Mouse (Mus musculus) bone marrow macrophage, adult 2 months (primary cell): ENCODE results near the gene Rbck1. TPM values are rescaled to one million over a fixed set of nuclear protein-coding genes. Genes with fewer than 3 reads are reported as not detected.
A peak's percentile ranks its signal among the peaks of the same experiment; 100 is the strongest.
"Not testable (repeated sequence)": the region's sequence is repeated elsewhere in the genome, so short reads cannot be mapped to it uniquely, and the experiment has no call there.

ENCODE experiments used
- H3K27ac ChIP-seq: 2 replicates; pipeline ENCODE4 v1.5.1; 2012; ENCODE audit warnings: low read depth, low read length; ENCODE audit not compliant: insufficient read depth
- H3K4me1 ChIP-seq: 2 replicates; pipeline ENCODE4 v1.6.1; 2012; ENCODE audit warnings: low read length; ENCODE audit not compliant: control insufficient read depth, insufficient read depth
- H3K4me3 ChIP-seq: 2 replicates; pipeline ENCODE4 v1.5.1; 2012; ENCODE audit warnings: mild to moderate bottlenecking, low read length, moderate library complexity; ENCODE audit not compliant: insufficient read depth
- CTCF ChIP-seq: IDR thresholded peaks from 2 replicates; pipeline ENCODE4 v1.5.1; 2012; ENCODE audit warnings: low read depth, mild to moderate bottlenecking, low read length, moderate library complexity
- POLR2A ChIP-seq: IDR thresholded peaks from 2 replicates; pipeline ENCODE4 v1.6.1; 2012; ENCODE audit warnings: mild to moderate bottlenecking, low read depth, low read length, borderline replicate concordance
- polyA plus RNA-seq: library from polyadenylated mRNA; stranded (reverse); fragments of >200 nt; gene quantifications from 2 replicates; pipeline ENCODE4 v1.2.4, GENCODE M21; 2012; ENCODE audit not compliant: missing spikeins, insufficient read depth, insufficient read length

Gene Rbck1
- polyA plus RNA-seq, 1 experiment, result 57.2 TPM

DNA sequence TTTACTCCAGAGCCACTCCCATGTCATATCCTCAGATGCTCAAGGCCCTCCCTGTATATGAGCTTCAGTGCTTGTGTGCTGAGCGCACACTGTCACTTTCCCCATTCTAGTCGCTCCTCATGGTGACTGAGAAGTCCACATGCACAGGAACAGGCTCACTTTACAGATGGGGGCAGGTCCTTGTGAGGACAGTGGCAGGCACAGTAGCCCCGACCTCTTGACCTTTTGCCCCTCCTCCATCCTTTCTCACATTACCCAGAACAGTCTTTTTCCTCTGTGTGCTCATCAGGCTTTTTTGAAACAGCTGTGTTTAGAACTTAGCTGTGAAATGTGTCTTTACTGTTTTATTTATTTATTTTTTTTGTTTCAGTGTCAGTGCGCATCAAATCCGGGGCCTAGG is 28.7 kb downstream of the Rbck1 start:
- no peak overlapping the region for H3K27ac ChIP-seq
- H3K4me1 ChIP-seq, result no peaks in the 10 kb centered on the region
- TF ChIP-seq POLR2A (no peak), CTCF (no peak)
- H3K4me3 ChIP-seq, result no peak overlapping the region

GRCm38 (mm10) chr2:152302862-152303261 is 29.6 kb downstream of the Rbck1 start:
- no peak for TF ChIP-seq CTCF
- no peak for TF ChIP-seq POLR2A
- peaks cover 5% of the 10 kb centered on the region for H3K4me1 ChIP-seq
- no peak overlapping the region for H3K27ac ChIP-seq
- no peak overlapping the region for H3K4me3 ChIP-seq

GRCm38 (mm10) chr2:152294541-152294940 is 37.9 kb downstream of the Rbck1 start:
- H3K4me1 ChIP-seq, result peaks cover 33% of the 10 kb centered on the region
- no peak for TF ChIP-seq CTCF
- no peak for TF ChIP-seq POLR2A
- H3K27ac ChIP-seq, result peak overlapping the region; percentile 61
- peak overlapping the region; percentile 87 for H3K4me3 ChIP-seq

GRCm38 (mm10) chr2:152293727-152294475 is 38.6 kb downstream of the Rbck1 start, which contains the start of gene Tbc1d20:
TSS of gene Tbc1d20 (plus strand) at chr2:152293828.
- TF ChIP-seq POLR2A (peak; percentile 95), CTCF (no peak)
- Histone ChIP-seq H3K27ac (peak within 1 kb of the TSS; percentile 61), H3K4me3 (peak within 1 kb of the TSS; percentile 87), H3K4me1 (peaks cover 33% of the 10 kb centered on the region)

GRCm38 (mm10) chr2:152293179-152293726 is 39.2 kb downstream of the Rbck1 start:
- TF ChIP-seq CTCF (no peak), POLR2A (0 out of 2 replicates have a peak, but pooled peaks have one; percentile 36)
- Histone ChIP-seq H3K27ac (no peak overlapping the region), H3K4me3 (peak overlapping the region; percentile 87), H3K4me1 (peaks cover 31% of the 10 kb centered on the region)

DNA sequence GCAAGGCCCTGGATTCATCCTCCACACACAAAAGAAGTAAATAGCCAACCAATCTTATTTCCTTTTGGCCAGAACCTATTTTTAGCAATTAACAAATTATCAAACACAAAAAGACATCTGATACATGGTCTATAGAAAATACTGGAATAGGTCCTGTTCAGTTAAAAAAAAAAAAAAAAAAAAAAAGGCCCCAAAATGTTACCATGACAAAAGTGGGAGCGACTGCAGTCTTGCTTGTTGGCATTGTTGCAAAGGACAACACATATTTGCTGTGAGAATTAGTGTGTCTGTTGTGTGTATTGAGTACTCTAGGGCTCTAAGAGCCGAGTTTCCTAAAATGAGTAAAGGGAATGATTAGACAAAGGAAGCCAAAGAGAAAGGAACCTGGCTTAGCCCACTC is 40.0 kb downstream of the Rbck1 start:
- peaks cover 24% of the 10 kb centered on the region for H3K4me1 ChIP-seq
- no peak overlapping the region for H3K27ac ChIP-seq
- TF ChIP-seq POLR2A (no peak), CTCF (no peak)

GRCm38 (mm10) chr2:152289623-152290022 is 42.8 kb downstream of the Rbck1 start:
- not testable (repeated sequence) for H3K27ac ChIP-seq, H3K4me3 ChIP-seq, H3K4me1 ChIP-seq

More for the DNA sequence above, 40.0 kb downstream of the Rbck1 start:
- H3K4me3 ChIP-seq, result no peak overlapping the region

GRCm38 (mm10) chr2:152288046-152288445 is 44.4 kb downstream of the Rbck1 start:
- 0 out of 2 replicates have a peak, but pooled peaks cover 2% of the 10 kb centered on the region for H3K4me1 ChIP-seq
- TF ChIP-seq POLR2A (no peak), CTCF (no peak)
- no peak overlapping the region for H3K27ac ChIP-seq
- no peak overlapping the region for H3K4me3 ChIP-seq

DNA sequence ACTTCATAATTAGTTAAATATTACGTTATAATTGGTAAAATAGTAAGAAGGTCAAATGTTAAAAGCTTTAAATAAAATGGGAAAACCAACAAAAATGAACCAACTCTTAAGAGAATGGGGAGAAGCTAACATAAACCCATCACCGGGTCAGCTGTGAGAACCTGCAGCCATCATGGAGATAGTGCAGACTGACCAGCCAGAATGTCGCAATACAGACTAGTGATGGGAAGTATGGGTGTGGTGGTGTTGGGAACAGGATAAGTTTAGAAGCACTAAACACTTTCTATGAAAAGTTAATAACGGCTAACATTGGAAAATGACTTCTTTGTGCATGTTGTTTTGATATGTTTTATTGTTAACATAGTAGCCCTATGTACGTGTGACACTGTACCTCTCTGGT is 44.9 kb downstream of the Rbck1 start:
- H3K4me3 ChIP-seq, result no peak overlapping the region
- H3K27ac ChIP-seq, result no peak overlapping the region
- H3K4me1 ChIP-seq, result 0 out of 2 replicates have a peak, but pooled peaks cover 2% of the 10 kb centered on the region
- no peak for TF ChIP-seq CTCF
- no peak for TF ChIP-seq POLR2A

DNA sequence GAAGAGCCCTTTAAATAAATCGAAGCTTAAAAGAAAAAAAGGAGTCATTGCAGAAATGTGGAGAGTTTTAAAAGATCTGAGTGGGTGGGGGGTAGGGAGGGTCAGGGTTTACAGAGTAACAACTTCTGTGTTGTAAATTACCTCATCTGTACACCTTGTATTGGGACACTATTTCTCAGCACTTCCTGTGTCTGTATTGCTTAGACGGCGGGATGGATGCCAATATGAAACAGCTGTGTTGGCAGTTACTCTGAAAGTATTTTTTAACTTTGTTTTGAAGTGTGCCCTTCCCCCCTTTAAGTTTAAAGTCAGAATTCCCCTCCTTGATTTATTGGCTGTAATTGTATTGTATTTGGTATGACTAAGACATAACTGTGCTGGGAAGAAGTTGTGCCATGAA is 51.0 kb downstream of the Rbck1 start:
- H3K4me3 ChIP-seq, result no peak overlapping the region
- H3K4me1 ChIP-seq, result no peaks in the 10 kb centered on the region
- TF ChIP-seq CTCF (no peak), POLR2A (no peak)
- no peak overlapping the region for H3K27ac ChIP-seq
